Mouse (Mus musculus): Measurements from ENCODE around the gene Ipp. TPM values are rescaled to one million over a fixed set of nuclear protein-coding genes. Genes with fewer than 3 reads are reported as not detected.
A peak's percentile ranks its signal among the peaks of the same experiment; 100 is the strongest.

Gene Ipp
- polyA plus RNA-seq, 1 experiment, result 9.6 TPM

- H3K36me3 ChIP-seq (ENCODE audit: control insufficient read depth, insufficient read depth, low read length), result no peaks in the 10 kb centered on the region
- TF ChIP-seq POLR2A (IDR thresholded peaks at IDR 0.05; ENCODE audit: control insufficient read depth, low read depth, low read length), result no peak
- no peak for TF ChIP-seq CTCF (IDR thresholded peaks at IDR 0.05; ENCODE audit: control insufficient read depth, insufficient read depth, insufficient replicate concordance, low read depth, low read length)
- peak overlapping the region; percentile 100; the same call in 1 of the 2 replicates for H3K27ac ChIP-seq (ENCODE audit: control insufficient read depth, insufficient read depth, low read depth, low read length)
- no peaks in the 10 kb centered on the region for H3K27me3 ChIP-seq (ENCODE audit: control insufficient read depth, insufficient read depth, low read length)
- peak overlapping the region; percentile 93 for H3K4me3 ChIP-seq (ENCODE audit: control insufficient read depth, low read depth, low read length)
- H3K4me1 ChIP-seq (ENCODE audit: control insufficient read depth, insufficient read depth, low read length), result no peaks in the 10 kb centered on the region
Observed at GRCm38 (mm10) chr4:116558151-116558882, 51.0 kb downstream of the Ipp start.

Other genes with a start within 250 kb of the Ipp start
- gene Mast2, start 43.4 kb upstream of the Ipp start, polyA plus RNA-seq (2012; rRNA removed), result 102 and 107 TPM in 2 replicates
- 4.5 and 5.7 TPM in 2 replicates for gene Tmem69, start 48.4 kb downstream of the Ipp start, polyA plus RNA-seq (2012; rRNA removed)
- gene Gpbp1l1, start 50.1 kb downstream of the Ipp start, polyA plus RNA-seq (2012; rRNA removed), result 38.8 and 39.9 TPM in 2 replicates
- 3.0 and 3.9 TPM in 2 replicates for gene Ccdc17, start 89.1 kb downstream of the Ipp start, polyA plus RNA-seq (2012; rRNA removed)
- 110 and 149 TPM in 2 replicates for gene Nasp, start 120.4 kb downstream of the Ipp start, polyA plus RNA-seq (2012; rRNA removed)
- gene Akr1a1, start 144.1 kb downstream of the Ipp start, polyA plus RNA-seq (2012; rRNA removed), result 103 and 109 TPM in 2 replicates
- 62.2 and 77.9 TPM in 2 replicates for gene Prdx1, start 178.0 kb downstream of the Ipp start, polyA plus RNA-seq (2012; rRNA removed)
- gene Mmachc, start 200.9 kb downstream of the Ipp start, polyA plus RNA-seq (2012; rRNA removed), result 24.9 and 26.8 TPM in 2 replicates
- 185 and 214 TPM in 2 replicates for gene Ccdc163, start 201.0 kb downstream of the Ipp start, polyA plus RNA-seq (2012; rRNA removed)
- 33.0 and 35.0 TPM in 2 replicates for gene Tesk2, start 213.4 kb downstream of the Ipp start, polyA plus RNA-seq (2012; rRNA removed)

Measured in testis, adult 2 months (tissue).